Mouse (Mus musculus): ENCODE measurements around the gene Obsl1.

The Obsl1 gene

DNA sequence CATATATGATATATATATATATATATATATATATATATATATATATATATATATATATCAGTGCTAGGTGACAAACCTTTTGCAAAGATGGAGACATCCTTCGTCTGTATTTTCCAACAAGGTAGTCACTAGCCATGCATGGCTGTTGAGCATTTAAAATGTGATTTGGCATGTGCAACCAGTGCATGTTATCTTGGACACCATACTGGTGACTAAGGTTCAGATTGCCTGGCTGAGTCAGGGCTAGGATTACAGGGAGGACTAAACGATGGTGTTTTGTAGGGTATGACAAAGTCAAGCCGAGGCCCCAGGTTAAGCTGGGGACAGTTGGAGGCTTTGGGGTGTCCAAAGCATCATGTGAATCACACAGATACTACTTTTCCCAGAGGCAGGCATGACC is 50.8 kb downstream of the Obsl1 start:
- no peak for DNase-seq (ENCODE audit: low read depth)

DNA sequence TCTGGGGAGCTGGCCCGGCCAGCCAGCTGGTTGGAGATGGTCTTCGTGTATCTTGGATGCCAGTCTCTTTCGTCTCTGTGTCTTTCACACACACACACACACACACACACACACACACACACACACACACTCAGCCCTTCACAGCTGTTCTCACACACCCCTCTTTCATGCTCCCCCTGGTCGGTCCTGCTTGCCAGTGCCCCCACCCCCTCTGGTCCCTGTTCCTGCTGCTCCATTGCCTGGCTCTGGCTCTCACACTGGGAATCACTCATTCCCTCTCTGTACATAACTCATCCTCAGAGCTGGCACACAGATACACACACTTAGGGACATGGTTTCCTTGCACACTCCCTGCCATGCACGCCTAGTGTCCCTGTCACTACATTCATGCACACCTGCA is 54.4 kb downstream of the Obsl1 start:
- DNase-seq (ENCODE audit: low read depth) = no peak

DNA sequence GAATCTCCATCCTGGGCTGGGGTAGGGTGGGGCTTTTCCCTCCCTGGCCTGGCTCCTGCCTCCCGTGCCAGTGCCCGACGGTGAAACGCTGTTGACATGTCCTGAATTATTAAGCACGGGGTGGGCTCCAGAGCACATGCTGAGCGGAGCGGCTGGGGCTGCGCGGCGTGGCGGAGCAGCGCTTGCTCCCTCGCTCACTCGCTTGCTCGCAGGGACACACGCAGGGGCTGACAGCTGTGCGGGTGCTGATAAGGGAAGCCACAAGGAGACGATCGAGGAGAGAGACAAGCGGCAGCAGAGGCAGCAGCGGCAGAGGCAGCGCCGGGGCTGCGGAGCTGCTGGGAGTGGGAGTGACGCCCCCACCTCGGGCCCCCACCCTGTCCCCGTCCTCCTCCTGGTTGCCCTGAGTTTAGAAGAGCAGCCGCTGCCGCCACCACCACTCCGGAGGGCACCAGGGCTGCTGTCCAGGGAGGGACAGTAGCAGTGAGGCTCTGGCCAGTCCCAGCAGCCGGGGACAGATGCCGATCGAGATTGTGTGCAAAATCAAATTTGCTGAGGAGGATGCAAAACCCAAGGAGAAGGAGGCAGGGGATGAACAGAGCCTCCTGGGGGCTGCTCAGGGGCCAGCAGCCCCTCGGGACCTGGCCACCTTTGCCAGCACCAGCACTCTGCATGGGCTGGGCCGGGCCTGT is 55.8 kb downstream of the Obsl1 start, which contains the start of gene Asic4:
Gene Asic4, plus strand, starts transcription at position 123 of the 692 bp plus-strand sequence.
- DNase-seq (ENCODE audit: low read depth) = no peak

DNA sequence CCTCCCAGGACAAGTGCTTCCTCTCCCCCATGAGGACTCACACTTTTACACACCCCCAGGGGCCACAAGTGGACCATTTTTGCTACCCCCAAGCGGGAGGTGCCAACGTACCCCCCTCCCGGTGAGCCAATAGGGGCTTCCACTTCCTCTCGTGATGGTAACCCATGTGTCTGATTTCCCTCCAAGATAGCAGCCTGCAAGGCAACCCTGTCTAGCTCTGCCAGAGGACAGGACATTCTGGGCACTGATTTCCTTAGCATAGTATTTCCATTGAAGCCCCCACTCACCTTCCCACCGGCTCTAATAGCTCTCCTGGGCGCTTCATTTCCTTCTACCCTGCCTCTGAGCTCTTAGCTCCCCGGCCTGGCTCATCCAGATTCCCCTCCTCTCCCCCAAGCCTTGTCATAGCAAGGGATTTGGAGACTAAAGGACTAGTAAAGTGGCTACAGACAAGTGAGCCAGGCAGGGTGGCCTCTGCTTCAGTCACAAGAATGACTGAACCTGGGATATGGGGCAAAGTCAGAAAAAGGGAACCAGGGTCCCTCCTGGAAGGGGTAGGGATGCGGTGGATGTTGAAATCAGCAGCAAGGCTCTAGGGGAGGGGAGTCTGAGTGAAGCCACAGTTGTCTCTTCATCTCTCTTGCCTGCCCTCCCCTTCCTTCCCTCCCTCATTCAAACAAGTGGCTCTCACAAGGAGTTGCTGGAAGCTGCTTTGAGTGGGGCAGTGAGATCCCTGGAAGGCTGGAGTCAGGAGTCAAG is 56.7 kb downstream of the Obsl1 start:
- no peak for DNase-seq (ENCODE audit: low read depth)

DNA sequence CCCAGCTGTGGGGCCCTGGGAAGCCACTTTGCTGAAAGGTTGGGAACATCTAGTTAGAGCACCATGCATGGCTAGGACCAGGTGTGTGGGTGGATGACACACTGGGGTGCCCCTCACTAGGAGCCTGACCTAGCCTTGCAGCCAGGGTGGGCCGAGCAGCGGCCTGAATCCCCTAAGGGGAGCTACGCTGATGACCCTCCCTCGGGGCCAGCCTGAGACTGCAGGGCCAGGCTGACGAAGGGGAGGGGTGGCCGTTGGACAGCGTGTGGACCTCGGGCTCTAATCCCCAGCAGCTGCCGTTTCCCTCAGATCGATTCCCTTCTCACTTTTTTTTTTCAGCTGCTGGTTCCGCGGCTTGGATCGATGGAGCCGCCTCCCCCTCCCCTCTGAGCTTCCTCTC is 57.3 kb downstream of the Obsl1 start:
- DNase-seq (ENCODE audit: low read depth) = no peak

DNA sequence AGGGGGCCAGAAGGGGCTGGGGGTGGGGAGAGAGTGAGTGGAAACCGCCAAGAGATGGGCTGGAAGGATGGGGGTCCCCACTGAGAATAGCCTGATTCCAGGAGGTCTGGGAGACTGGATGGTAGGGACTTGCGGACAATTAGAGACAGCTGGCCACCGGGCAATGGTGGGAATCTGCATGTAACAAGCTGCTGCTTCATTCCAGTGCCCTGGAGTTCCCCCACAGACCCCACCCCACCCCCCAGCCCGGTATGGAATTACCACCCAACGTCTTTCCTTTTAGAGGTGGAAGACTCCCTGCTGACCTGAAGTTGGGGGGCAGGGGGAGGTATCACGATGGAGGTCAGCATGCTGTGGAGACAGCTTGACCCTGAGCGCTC is 58.2 kb downstream of the Obsl1 start:
- DNase-seq (ENCODE audit: low read depth) = no peak

DNA sequence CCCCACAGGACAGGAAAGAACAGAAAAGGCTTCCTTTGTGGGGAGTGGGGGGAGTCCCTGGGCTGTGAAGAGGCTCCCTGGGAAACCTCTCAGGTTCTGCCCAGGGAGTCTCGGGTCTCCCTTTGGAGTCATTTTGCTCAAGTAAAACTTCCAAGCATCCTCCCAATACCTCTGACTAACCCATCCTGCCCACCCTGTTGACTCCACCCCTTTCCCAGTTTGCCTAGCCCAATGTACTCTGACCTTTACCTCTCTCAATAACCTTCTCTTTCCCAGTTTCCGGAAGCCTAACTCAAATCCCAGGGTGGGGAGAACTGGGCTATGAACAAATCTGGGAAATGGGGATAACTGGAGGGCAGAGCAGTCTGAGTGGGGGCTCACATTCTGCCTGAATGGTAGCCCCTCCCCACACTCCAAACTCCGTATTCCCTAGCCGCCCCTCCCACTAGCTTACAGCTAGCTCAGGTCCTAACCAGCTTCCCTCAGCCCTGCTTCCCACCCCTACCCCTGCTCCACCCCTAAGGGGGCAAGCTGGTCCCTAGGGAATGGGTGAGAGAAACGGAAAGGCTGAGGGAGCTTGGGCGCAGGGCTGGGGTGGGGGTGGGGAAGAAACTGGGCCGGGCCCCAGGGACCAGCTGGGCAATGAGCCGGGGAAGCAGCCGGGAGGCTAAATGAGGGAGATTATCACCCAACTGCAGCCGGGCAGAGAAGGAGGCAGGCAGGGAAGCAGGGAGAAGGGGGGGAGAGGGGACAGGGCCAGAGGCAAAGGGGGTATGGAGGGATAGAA is 58.8 kb downstream of the Obsl1 start:
- DNase-seq (ENCODE audit: low read depth) = no peak

DNA sequence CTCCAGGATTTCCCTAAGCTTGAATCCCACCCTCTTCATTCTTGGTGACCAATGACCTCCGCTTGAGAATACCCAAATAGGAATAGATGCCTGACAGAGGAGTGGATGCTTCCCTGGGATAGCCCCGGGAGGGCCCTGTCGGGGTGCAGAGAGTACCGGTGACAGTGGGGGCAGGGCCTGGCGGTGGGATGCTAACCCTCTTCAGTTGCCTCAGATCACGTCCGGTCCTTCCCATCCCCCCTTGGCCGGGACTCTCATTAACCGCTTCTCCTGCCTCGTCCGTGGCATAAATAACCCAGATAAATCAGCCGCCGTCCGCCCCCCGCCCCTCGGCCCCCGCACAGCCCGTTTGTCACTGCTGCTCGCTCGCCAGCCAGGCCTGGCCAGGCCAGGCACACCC is 59.6 kb downstream of the Obsl1 start:
- no peak for DNase-seq (ENCODE audit: low read depth)

DNA sequence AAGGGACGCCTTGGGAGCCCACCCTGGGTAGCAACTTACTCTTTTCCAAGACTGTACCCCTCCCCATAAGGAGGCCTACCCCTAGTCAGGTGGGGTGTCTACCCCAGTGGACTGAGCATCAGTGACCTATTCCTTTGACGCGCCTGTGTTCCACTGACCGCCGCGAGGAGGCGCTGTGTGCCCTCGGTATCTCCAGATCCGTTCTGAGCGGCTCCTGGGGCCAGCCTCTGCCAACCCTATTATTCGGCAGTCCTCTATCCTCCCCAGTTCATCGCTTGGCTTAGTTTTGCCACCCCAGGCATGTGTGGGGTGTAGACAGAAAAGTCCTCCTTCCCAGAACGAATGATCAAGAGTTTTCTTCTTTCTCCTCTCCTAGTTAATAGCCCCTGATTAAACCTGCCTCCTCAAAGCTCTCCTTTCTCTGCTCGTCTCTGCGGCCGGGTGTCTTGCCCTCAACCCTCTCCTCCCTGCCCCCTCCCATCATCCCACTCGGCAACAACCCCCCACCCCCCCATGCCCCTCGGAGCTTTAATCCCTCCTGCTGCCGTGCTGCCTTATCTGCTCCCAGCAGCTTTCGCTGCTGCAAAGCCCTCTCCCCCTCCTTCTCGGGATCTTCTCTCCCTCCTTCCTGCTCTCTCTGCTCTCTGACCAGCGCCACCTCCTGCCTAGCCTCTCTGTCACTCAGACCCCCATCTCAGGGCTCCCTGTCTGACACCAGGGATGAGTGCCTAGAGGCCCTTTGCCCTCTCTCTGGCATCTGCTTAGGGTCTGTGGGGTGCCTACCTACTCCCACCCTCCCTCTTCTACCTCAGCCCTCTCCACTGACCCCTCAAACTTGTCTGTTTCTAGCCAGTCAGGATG is 60.3 kb downstream of the Obsl1 start:
- DNase-seq (ENCODE audit: low read depth) = no peak

DNA sequence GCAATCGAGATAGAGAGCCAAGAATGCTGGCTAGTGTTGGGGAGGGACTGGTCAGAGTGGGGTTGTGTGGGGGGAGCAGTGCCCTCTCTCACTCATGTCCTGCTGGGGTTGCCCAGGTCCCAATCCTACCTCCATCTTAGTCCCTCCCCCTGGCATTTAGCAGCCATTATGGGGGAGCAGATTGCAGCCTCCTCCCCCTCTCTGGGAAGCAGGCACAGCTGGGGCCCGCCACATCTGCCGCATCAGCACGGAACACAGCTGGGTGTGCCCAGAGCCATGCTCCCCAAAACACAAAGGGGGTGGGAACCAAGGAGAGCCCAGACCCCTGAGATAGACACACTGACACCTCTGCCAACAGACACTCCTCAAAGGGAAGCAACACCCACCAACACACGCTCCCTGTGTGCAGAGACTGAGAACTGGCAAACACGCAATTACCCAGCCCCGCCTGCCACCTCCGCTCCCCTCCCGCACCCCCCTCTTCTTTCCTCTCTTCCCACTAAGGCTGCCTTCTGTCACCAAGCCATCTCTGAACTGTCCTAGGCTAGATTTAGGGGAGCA is 61.0 kb downstream of the Obsl1 start:
- DNase-seq (ENCODE audit: low read depth) = no peak

DNA sequence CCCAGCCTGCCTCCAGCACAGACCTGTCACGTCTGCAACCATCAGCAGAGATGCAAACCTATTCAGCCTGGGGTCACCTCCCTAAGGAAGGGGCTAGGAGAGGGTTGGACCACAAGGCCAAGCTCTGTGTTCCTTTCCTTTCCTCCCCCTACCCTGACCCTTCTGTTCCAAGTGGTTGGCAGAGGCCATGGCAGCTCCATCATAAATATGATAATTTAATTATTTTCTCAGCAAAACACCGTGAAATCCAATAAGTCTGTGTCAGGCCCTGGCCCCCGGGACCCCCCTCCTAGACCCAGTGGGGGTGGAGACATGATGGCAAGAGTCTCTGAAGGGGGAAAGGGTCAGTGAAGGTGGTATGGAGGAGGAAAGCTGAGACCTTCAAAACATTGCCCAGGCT is 62.0 kb downstream of the Obsl1 start:
- no peak for DNase-seq (ENCODE audit: low read depth)

DNA sequence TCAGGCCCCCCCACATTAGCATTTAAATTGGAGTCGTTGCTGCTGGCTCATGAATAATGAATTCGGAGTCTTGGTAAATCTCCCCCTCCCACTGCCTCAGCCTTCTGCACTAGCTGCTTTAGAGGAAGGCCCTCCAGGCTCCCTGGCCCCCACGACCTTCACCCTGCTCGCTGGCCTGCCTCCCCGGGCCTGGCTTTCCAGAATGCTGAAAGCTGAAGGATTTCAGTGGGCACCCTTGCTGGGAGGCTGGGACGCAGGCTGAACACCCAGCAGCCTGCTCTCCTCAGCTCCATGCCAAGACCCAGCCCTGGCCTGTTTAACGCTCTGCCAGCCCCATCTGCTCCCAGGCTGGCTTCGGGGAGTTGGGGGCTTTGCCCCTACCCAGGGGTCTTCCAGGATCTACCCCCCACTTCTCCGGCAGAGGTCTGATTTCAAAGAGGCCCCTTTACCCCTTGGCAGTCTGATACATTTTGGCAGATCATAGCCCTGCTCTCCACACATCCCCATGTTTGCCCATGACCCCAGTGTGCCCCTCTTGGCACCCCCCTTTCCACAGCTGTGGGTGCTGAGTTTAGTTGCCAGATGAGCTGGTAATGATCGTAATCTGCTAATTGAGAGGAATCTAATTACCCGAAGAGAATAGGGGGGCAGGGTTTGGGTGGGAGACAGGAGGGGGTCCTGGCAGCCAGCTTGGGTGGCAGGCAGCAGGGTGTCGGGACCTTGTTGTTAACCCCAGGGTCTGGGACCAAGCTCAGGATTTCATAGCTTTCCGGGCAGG is 62.8 kb downstream of the Obsl1 start:
- DNase-seq (ENCODE audit: low read depth) = no peak

DNA sequence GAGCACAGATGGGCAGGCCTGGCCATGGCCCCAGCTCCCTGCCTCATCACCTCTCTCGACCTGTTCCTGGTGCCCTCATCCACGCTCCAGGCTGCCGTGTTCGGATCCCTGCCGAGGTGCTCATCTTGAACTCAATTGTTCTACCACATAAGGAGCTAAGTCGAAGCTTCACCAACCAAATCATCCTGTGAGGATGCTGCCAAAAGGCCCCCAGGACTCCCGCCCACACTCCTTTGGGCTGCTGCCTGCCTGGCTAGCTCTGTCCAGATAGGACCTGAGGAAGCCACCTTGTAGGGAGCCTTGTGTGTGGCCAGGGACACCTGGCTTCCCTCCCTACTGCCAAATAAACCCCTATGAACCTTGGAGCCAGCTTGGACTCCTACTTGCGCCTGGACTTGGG is 63.4 kb downstream of the Obsl1 start:
- DNase-seq (ENCODE audit: low read depth) = no peak

DNA sequence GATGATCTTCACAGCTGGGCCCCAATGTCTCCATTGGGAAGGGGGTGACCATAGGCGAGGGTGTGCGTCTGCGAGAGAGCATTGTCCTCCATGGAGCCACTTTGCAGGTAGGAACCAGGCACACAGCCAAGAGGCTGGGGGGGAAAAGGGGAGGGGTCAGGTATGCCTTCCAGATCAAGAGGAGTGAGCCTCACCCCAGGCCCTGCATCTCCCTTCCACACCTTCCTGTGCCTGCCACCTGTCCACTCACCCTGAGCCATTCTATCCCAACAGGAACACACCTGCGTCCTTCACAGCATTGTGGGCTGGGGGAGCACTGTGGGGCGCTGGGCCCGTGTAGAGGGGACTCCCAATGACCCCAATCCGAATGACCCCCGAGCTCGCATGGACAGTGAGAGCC is 64.1 kb downstream of the Obsl1 start:
- no peak for DNase-seq (ENCODE audit: low read depth)

DNA sequence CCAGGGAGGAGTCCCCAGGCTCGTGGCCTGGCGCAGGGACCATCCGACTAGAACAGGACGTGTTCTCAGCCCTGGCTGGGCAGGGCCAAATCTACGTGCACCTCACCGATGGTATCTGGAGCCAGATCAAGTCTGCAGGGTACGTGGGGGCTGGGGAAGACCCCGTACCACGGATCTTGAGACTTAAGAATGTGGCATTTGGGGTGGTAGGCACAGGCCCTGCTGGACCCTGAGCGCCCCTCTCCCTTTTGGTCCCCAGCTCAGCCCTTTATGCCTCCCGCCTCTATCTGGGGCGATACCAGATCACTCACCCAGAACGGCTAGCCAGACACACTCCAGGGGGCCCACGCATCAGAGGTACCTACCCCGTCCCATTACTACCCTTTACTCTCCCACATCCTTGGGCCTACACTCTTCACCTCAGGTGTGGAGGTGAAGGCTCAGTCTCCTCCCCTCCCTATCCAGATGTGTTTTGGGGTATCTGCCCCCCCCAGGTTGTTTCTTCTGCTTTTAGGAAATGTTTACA is 64.7 kb downstream of the Obsl1 start:
- DNase-seq (ENCODE audit: low read depth) = no peak

DNA sequence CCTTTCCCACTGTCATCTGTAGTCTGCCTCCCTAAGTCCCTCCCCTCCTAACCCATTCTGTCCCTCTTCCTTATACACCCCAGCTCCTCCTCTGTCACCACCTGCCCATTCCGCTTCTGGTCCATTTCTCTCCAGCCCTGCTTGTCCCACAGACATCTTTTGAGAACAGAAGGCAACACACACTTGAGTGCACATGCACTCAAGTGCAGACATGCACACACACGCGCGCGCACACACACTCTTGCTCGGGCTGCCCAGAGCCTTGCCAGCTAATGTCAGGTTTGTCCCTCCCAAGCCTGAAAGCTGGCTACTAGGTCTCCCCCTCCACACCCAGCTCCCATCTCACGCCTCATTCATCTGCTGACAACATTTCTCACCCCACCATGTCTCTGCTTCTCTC is 65.6 kb downstream of the Obsl1 start:
- no peak for DNase-seq (ENCODE audit: low read depth)

DNA sequence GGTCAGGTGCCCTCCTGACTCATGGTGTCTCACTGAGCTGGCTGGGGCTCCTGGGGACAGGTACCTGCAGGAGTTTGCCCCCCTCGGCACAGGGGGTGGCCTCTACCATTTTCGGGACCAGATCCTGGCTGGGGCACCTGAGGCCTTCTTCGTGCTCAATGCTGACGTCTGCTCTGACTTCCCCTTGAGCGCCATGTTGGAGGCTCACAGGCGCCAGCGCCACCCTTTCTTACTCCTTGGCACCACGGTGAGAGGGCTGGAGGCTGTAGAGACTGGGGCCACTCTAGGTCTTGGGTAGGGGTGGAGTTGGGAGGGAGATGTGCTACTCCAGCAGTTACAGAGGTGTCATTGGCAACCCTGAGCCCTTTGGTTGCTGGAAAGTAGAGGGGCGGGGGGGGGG is 67.5 kb downstream of the Obsl1 start:
- no peak for DNase-seq (ENCODE audit: low read depth)

DNA sequence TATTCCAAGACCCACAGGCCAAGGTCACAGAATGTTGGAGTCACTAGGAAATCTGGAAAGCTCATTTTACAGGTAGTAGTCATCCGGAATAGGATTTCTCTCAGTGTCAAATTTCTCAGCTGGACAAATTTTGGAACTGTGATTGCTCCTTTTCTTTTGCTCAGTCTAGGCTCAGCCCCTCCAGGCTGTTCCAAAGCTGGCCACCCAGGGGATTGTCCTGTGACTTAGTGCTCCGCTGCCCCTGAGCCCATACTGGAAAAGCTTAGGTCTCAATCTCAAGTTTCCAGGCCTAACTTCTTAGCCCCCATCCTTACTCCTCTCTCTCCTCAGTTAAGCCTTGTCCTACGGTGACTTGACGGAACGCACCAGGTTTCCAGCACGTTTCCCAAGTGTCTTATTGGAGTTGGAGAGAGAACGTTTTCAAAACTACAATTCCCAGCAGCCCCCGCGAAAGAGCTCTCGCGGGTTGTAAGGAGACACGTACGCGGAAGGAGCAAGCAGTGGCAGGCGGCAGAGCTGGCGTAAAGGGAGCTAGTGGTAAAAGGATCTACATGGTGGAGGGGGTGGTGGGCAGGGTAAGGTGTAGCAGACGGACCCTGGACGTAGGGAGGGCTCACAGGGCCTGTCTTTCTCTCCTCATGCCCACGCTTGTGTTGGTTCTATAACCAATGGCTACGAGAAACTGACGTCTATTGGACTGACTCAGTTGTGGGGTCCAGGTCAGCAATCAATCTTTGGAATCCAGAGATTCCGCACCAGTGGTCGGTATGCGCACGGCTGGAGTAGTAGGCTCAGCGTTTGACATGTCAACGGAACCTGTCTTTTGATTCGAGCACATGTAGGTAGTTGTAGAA is 70.5 kb downstream of the Obsl1 start, which contains the start of gene Gmppa:
Gene Gmppa, plus strand, starts transcription at position 456 of the 854 bp plus-strand sequence.
- peak; percentile 82 for DNase-seq (ENCODE audit: low read depth)

Data from fibroblast of lung, adult 2 months (primary cell).